8 mouse cellular contexts compared by ENCODE assay signal in the genomic region with DNA sequence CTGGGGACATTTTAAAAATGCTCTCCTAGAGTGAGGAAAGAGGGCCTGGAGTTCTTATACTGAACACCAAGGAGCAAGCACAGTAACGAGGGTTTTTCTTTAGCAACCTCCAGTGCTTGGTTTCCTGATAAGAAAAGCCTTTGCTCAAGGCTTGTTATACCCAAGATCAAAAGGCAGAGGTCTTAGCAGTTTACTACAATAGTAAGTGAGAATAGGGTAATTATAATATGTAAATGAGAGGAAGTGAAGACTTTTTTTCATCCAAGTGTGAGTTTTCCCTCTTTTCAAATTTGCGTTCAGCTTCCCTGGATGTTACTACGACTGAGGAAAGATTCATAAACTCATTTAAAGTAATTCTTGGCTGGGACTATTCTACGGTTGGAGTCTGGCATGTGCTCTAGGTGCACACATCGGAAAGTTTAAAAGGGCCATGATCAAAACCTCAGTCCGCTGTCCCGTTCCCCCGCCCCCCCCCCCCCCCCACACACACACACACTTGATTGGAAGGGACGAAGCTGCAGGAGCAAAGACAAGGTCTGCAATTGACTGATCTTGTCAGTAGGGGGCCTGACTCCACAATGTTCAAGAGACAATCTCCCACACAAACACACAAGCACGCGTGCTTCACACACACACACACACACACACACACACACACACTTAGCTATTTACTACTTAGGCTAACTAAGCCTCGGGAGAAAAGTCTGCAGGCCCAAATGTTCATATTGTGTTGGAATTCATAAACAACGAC. TPM values are rescaled to one million over a fixed set of nuclear protein-coding genes. Genes with fewer than 3 reads are reported as not detected.
DNase-seq lines count a peak whose midpoint lies in the region; ATAC-seq and TF ChIP-seq lines count a peak whose summit lies in the region.

No protein-coding gene starts in this region.

- H3K4me3 ChIP-seq in ES-Bruce4 (ENCODE audit: low read depth, low read length), result no peak overlapping the region
- H3K4me3 ChIP-seq in embryonic facial prominence, embryonic 14.5 days (ENCODE audit: low read depth, low read length), result peak overlapping the region; percentile 68
- peak overlapping the region; percentile 91 for H3K4me3 ChIP-seq in heart, embryonic 10.5 days
- peak overlapping the region; percentile 81 for H3K4me3 ChIP-seq in midbrain, embryonic 16.5 days (ENCODE audit: low read depth, low read length)

- DNase-seq in adrenal gland, postnatal 36 days, result peak; percentile 59 to 79
- DNase-seq in embryonic facial prominence, embryonic 14.5 days (ENCODE audit: low spot score), result peak; percentile 91
- DNase-seq in heart, embryonic 10.5 days (ENCODE audit: low spot score), result peak; percentile 88
- peak; percentile 73 for DNase-seq in kidney, adult 9 months
- DNase-seq in liver, result peak; percentile 72
- DNase-seq in thymus, postnatal 10 days (ENCODE audit: low spot score in 2 of 2), result peak; percentile 26 to 50

- no peaks in the 10 kb centered on the region for H3K4me1 ChIP-seq in ES-Bruce4 (ENCODE audit: control insufficient read depth, insufficient read depth, low read length)
- 0 out of 2 replicates have a peak, but pooled peaks cover 5% of the 10 kb centered on the region for H3K4me1 ChIP-seq in embryonic facial prominence, embryonic 14.5 days (ENCODE audit: control insufficient read depth, insufficient read depth, low read length)
- peaks cover 16% of the 10 kb centered on the region for H3K4me1 ChIP-seq in heart, embryonic 10.5 days
- H3K4me1 ChIP-seq in midbrain, embryonic 16.5 days (ENCODE audit: control insufficient read depth, insufficient read depth, low read length), result peaks cover 24% of the 10 kb centered on the region

- no peak for TF ChIP-seq POLR2A in ES-Bruce4 (IDR thresholded peaks at IDR 0.05; ENCODE audit: insufficient read depth, low read length)

- no peak for TF ChIP-seq EP300 in ES-Bruce4 (IDR thresholded peaks at IDR 0.05; ENCODE audit: insufficient read depth, low read depth, low read length)

- H3K9me3 ChIP-seq in ES-Bruce4 (replicated peaks; ENCODE audit: control insufficient read depth, insufficient read depth, low read length, poor library complexity, severe bottlenecking), result no peaks in the 10 kb centered on the region
- no peaks in the 10 kb centered on the region for H3K9me3 ChIP-seq in embryonic facial prominence, embryonic 14.5 days (ENCODE audit: control insufficient read depth, low read length)
- H3K9me3 ChIP-seq in heart, embryonic 10.5 days, result no peaks in the 10 kb centered on the region
- no peaks in the 10 kb centered on the region for H3K9me3 ChIP-seq in midbrain, embryonic 16.5 days (replicated peaks; ENCODE audit: control insufficient read depth, low read length, poor library complexity, severe bottlenecking)

- no peak overlapping the region for H3K27ac ChIP-seq in ES-Bruce4 (ENCODE audit: insufficient read depth, low read length)
- peak overlapping the region; percentile 74 for H3K27ac ChIP-seq in embryonic facial prominence, embryonic 14.5 days (replicated peaks; ENCODE audit: low read depth, low read length)
- H3K27ac ChIP-seq in heart, embryonic 10.5 days, result peak overlapping the region; percentile 91
- peak overlapping the region; percentile 41; the same call in 1 of the 2 replicates for H3K27ac ChIP-seq in midbrain, embryonic 16.5 days (ENCODE audit: low read length)

- ATAC-seq in embryonic facial prominence, embryonic 14.5 days (ENCODE audit: low read depth), result 0 out of 2 replicates have a peak, but pooled peaks have one; percentile 9
- no peak for ATAC-seq in midbrain, embryonic 16.5 days

- H3K36me3 ChIP-seq in ES-Bruce4 (ENCODE audit: control insufficient read depth, insufficient read depth, low read length, poor library complexity, severe bottlenecking), result no peaks in the 10 kb centered on the region
- H3K36me3 ChIP-seq in embryonic facial prominence, embryonic 14.5 days (ENCODE audit: control insufficient read depth, insufficient read depth, low read length), result no peaks in the 10 kb centered on the region
- no peaks in the 10 kb centered on the region for H3K36me3 ChIP-seq in heart, embryonic 10.5 days
- H3K36me3 ChIP-seq in midbrain, embryonic 16.5 days (ENCODE audit: control insufficient read depth, insufficient read depth, low read length), result no peaks in the 10 kb centered on the region

- H3K4me2 ChIP-seq in embryonic facial prominence, embryonic 14.5 days (ENCODE audit: low read depth, low read length), result peak overlapping the region; percentile 99
- peak overlapping the region; percentile 81 for H3K4me2 ChIP-seq in midbrain, embryonic 16.5 days (ENCODE audit: low read length)

- 5% methylated on average over 13 of the region's 13 CpGs for WGBS in embryonic facial prominence, embryonic 14.5 days
- WGBS in heart, embryonic 10.5 days, result 4% methylated on average over 13 of the region's 13 CpGs
- WGBS in midbrain, embryonic 16.5 days, result 4% methylated on average over 13 of the region's 13 CpGs

- H3K27me3 ChIP-seq in ES-Bruce4 (ENCODE audit: control insufficient read depth, insufficient read depth, low read length, poor library complexity, severe bottlenecking), result peaks cover 6% of the 10 kb centered on the region
- peaks cover 16% of the 10 kb centered on the region for H3K27me3 ChIP-seq in embryonic facial prominence, embryonic 14.5 days (replicated peaks; ENCODE audit: control insufficient read depth, insufficient read depth, low read length)
- peaks cover 16% of the 10 kb centered on the region for H3K27me3 ChIP-seq in heart, embryonic 10.5 days (ENCODE audit: insufficient read depth, poor library complexity, severe bottlenecking)
- H3K27me3 ChIP-seq in midbrain, embryonic 16.5 days (ENCODE audit: control insufficient read depth, insufficient read depth, low read depth, low read length), result peaks cover 27% of the 10 kb centered on the region

- H3K9ac ChIP-seq in ES-Bruce4 (ENCODE audit: low read depth, poor library complexity, severe bottlenecking), result peak overlapping the region; percentile 55; the same call in 1 of the 2 replicates
- H3K9ac ChIP-seq in embryonic facial prominence, embryonic 14.5 days (ENCODE audit: low read depth, low read length), result peak overlapping the region; percentile 71
- H3K9ac ChIP-seq in midbrain, embryonic 16.5 days (ENCODE audit: low read depth, low read length), result peak overlapping the region; percentile 57; the same call in 1 of the 2 replicates

- no peak for TF ChIP-seq CTCF in ES-Bruce4 (IDR thresholded peaks at IDR 0.05; ENCODE audit: low read depth, low read length)

RNA-seq across cellular contexts. Expression of gene Nr4a2, which starts 6.4 kb away (rescaled TPM):
- polyA plus RNA-seq in ES-Bruce4 (2011; ENCODE audit: insufficient read depth, insufficient read length, low read depth, missing spikeins), result 1.4 and 1.7 TPM in 2 replicates
- 10 to 100 TPM; 39.1 to 74.4 TPM for total RNA-seq in adrenal gland, postnatal 36 days (2021)
- polyA plus RNA-seq in embryonic facial prominence, embryonic 14.5 days (2014; fragmentation: Nextera tagmentation; extraction: Ambion mirVana), result 6.0 and 6.4 TPM in 2 replicates
- 2.3 and 3.4 TPM in 2 replicates for polyA plus RNA-seq in heart, embryonic 10.5 days (2016; fragmentation: Nextera tagmentation; extraction: Ambion mirVana)
- polyA plus RNA-seq in midbrain, embryonic 16.5 days (2015; fragmentation: Nextera tagmentation; extraction: Ambion mirVana), result 26.0 and 40.4 TPM in 2 replicates

Comparison
In these comparisons a context has a peak if more than half of its experiments do, and no peak if none do; other contexts are left out.
1. DNase-seq: peak in every context shown above with its lines; median percentile 91 in embryonic facial prominence, embryonic 14.5 days; 88 in heart, embryonic 10.5 days; 73 in kidney, adult 9 months; 72 in liver; 69 in adrenal gland, postnatal 36 days; 38 in thymus, postnatal 10 days.